Mouse (Mus musculus) layer of hippocampus, adult 2 months (tissue): ENCODE measurements at regions not wholly inside any gene's neighbourhood (a gene's known extent, or its start where the extent isn't known, plus 50 kb on each side); places are given as distances from the start of the nearest gene placed in this dataset.

Experiments used
- DNase-seq, 2 experiments: peaks; one replicate each; pipeline ENCODE4 v3.0.0; 2022; ENCODE audit warnings: low spot score in 2 of 2
- H3K27ac ChIP-seq: fragments of 200-600 bp; 2 replicates; pipeline ENCODE4 v1.8.1; 2022
- H3K4me3 ChIP-seq: fragments of 200-600 bp; 2 replicates; pipeline ENCODE4 v1.8.1; 2022; ENCODE audit warnings: mild to moderate bottlenecking
- CTCF ChIP-seq: fragments of 200-600 bp; conservative IDR thresholded peaks from 2 replicates; pipeline ENCODE4 v1.8.1; 2022; ENCODE audit warnings: antibody characterized with exemption, mild to moderate bottlenecking, moderate library complexity

DNA sequence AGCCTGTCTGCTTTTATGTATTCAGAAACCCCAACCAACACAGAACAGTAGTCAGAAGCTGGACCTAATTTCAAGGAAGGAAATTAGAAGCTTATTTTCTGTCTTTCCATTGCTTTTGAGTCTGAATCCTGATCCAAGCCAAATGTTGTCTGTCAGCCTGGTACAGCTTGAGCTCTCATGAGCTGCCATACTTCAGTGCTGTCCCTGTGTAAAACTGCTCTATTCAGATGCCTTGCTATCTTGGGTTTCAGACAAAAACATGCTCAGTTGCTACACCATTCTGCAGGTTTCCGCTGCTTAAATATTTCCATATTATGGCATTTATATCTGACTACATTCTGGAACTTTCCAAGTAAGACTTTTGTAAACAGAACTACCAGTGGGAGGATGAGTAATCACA lies 1403.2 kb downstream of the Epha7 start:
- no peak overlapping the region for H3K4me3 ChIP-seq
- peak; percentile 14 to 69 for DNase-seq
- no peak for TF ChIP-seq CTCF
- H3K27ac ChIP-seq, result peak overlapping the region; percentile 56

DNA sequence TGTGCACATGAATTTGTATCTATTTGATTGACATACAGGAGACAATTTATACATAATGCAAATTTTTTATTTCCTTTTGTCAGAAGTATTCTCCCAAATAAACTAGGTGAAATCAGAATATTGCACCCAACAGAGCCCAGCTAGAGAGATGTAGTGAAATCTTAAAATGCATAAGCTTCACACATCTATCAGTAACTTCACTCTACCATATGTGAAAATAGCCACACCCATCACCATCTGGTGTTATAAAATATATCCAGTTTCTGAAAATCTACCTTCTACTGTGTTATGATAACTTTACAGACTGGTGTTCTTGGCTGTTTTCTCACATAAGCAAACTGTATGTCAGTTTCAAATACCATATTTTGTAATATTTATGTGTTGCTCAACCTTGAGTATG lies 1414.2 kb downstream of the Epha7 start:
- H3K27ac ChIP-seq, result no peak overlapping the region
- DNase-seq, result no peak
- H3K4me3 ChIP-seq, result no peak overlapping the region
- no peak for TF ChIP-seq CTCF

DNA sequence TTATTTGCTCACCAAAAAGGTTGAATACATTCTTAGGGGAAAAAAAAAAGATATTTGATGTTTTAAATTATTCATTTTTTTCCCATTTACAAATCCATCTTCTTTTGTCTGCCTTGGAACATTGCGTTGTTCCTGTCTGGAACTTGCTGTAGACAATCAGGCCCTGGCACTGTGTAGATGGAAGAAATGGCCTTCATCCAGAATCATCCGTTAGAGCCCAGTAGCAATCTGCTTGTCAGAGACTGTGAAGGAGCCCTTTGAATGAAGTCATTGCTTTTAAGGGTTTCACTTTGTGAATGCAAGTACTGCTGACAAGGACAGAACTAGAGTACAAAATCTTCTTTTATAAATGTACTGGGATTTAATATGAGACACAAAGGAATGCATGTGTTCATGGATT lies 1449.2 kb downstream of the Epha7 start:
- Histone ChIP-seq H3K4me3 (no peak overlapping the region), H3K27ac (no peak overlapping the region)
- TF ChIP-seq CTCF, result no peak
- DNase-seq, result peak; percentile 12

DNA sequence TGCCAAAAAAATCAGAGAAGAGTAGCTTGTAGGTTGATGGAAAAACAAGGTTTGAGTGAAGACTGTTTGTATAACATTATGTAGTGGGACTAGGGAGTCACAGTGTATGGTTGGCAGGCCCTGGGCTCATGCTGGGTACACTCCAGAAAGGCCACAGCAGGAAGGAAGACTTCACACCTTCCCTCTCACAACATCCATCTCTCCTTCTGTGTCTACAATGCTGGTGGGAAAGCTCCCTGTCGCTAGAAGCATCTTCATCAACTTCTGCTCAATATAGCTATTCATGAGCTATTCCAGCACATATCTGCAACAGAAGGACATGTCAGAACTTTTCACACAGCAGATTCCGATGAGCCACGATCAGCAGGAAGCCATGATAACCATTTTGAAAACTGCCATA lies 1455.1 kb downstream of the Epha7 start:
- Histone ChIP-seq H3K27ac (no peak overlapping the region), H3K4me3 (no peak overlapping the region)
- no peak for DNase-seq
- no peak for TF ChIP-seq CTCF

DNA sequence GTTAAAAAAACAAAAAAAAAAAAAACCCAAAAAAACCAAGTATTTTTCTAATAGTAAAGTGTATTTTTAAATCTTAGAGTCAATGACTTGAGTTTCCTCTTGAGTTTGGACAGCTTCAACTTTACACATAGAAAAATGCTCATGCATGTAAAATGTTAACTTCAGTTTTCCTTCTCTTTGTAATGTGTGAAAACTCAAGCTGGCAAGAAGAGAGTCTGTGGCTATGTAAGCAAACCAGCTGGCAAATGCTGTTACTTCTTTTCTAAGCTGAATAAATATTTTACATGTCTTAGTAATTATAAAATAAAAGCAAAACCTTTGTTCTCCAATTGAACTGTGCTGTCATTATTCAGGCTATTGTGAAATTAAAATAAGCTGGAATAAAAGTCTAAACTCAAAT lies 1457.1 kb downstream of the Epha7 start:
- H3K27ac ChIP-seq, result no peak overlapping the region
- no peak for DNase-seq
- TF ChIP-seq CTCF, result no peak
- H3K4me3 ChIP-seq, result no peak overlapping the region

DNA sequence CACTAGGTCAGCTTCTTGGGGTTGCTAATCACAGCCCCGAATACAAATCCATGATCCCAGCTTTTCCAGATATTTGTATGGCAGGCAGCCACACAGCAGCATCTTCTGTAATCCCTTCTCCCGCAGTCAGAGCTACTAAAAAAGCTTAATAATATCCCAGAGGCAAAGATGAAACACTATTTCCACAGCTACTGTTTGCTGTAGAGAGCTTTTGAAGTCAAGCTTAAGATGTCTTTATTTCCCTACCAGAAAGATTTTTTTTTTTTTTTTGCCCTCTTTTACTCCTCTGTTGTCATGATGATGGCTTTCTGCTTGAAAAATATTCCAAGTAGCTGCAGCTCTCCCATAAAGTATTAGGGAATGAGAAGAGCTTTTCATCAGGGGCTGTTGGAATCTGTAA lies 1499.5 kb downstream of the Epha7 start:
- no peak overlapping the region for H3K27ac ChIP-seq
- no peak for TF ChIP-seq CTCF
- DNase-seq, result no peak
- H3K4me3 ChIP-seq, result no peak overlapping the region

DNA sequence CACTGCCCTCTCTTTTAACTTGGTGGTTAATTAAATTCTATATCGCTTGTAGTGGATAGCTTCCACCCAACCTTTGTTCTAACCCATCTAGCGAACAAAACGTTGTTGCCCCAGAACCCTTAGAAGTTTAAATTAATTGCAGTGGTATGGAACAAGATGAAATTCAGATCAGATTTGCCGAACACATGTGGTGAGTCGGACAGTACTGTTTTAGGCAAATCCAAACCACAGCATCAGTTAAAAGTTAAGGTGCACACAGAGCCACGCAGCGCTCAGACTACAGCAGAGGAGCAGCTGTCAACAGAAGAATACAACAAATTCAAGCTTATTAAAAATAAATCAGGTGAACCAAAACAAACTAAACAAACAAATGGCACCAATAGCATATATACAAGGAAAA lies 1500.0 kb downstream of the Epha7 start:
- Histone ChIP-seq H3K27ac (no peak overlapping the region), H3K4me3 (no peak overlapping the region)
- DNase-seq, result no peak
- TF ChIP-seq CTCF, result no peak

DNA sequence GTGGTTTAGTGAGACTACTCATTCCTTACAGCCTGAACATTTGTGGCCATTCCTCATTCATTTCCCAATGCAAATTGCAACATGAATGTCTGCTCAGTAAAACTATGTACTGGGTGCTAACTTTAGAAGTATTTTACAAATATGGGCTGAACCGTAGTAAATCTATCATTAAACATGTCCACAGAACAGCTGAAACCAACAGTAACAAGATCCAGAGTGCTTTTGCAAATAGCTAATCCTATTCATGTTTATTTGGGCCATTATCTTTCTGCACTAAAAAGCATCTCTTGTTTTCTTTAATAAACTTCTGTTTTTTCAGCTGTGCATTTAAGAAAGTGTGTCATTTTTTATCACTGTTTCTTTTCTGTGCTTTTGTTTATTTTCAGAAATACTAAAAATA lies 1502.4 kb downstream of the Epha7 start:
- Histone ChIP-seq H3K4me3 (no peak overlapping the region), H3K27ac (no peak overlapping the region)
- no peak for DNase-seq
- TF ChIP-seq CTCF, result no peak

DNA sequence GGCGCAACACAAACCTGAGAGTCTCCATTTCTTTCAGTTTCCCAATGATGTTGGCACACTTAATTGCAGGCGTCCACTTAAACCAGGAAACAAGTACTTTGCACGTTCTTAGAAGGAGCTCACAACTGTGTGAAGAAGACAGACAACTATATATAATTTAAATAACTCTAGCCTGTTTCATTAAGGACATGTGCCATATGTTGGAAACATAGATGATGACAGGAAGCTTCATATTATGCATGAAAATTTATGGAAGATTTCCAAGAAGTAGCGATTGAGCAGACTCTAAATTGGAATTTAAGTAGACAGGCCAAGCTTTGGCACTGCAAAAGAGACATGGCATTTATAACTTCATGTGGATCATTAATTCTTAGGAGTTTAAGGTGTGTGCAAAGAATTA lies 1504.1 kb downstream of the Epha7 start:
- no peak overlapping the region for H3K27ac ChIP-seq
- DNase-seq, result no peak
- H3K4me3 ChIP-seq, result no peak overlapping the region
- TF ChIP-seq CTCF, result no peak

DNA sequence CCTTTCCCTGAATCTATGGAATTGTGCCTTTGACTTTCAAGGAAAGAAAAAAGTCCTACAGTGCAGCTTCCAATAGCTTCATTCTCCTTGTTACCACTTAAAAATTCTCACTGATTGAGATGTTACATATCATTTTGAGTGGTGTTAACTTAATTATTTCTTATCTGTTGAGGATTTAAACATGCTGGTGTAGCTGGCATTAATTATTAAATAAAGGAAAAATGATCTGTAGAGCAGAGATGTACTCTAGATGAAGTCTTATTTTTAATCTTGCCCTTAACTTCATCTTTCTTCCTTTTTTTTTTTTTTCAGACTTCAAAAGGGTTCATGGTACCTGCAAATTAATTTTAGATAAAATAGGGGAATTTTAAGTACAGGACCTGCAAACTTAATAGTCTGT lies 1507.1 kb downstream of the Epha7 start:
- no peak for DNase-seq
- Histone ChIP-seq H3K27ac (no peak overlapping the region), H3K4me3 (no peak overlapping the region)
- no peak for TF ChIP-seq CTCF

DNA sequence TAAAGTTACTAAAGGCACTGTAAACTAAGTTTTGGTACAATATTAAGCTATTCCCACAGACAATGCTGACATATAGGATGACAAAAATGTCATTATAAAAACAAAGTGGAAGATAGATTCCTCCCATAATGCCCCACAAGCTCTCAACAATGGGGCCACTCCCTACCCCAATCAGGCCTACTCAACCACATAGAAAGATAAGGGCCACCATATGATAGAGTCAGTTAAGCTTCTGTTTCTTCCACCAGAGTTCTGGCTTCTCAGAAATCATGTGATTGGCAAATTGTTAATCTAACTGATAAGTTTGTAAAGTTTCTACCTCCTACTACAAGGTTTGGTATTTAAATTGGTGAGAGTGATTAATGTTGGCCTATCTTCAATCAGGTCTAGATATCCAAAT lies 1534.6 kb downstream of the Epha7 start:
- H3K27ac ChIP-seq, result no peak overlapping the region
- H3K4me3 ChIP-seq, result no peak overlapping the region
- TF ChIP-seq CTCF, result no peak
- DNase-seq, result no peak
